Mouse (Mus musculus) stomach, embryonic 15.5 days (tissue): ENCODE results near the gene Gm45711. TPM values are rescaled to one million over a fixed set of nuclear protein-coding genes. Genes with fewer than 3 reads are reported as not detected.
"Not testable (repeated sequence)": the region's sequence is repeated elsewhere in the genome, so short reads cannot be mapped to it uniquely, and the experiment has no call there.

ENCODE experiments used
- ATAC-seq: fragments of 200-750 bp; cut with Nextera tagmentation; 2 replicates; pipeline ENCODE4 v1.8.0; 2017; ENCODE audit warnings: low read depth, moderate number of reproducible peaks, moderate TSS enrichment; ENCODE audit not compliant: insufficient read depth, low FRiP score
- H3K27ac ChIP-seq: fragments of 300-500 bp; sonication (generic); 2 replicates; pipeline ENCODE4 v1.5.1; 2015; ENCODE audit warnings: mild to moderate bottlenecking, inconsistent platforms
- H3K27me3 ChIP-seq: fragments of 300-500 bp; sonication (generic); replicated peaks from 2 replicates; pipeline ENCODE4 v1.6.1; 2015; ENCODE audit warnings: inconsistent platforms
- H3K36me3 ChIP-seq: fragments of 300-500 bp; sonication (generic); 2 replicates; pipeline ENCODE4 v1.6.1; 2015; ENCODE audit warnings: inconsistent platforms
- H3K4me1 ChIP-seq: fragments of 300-500 bp; sonication (generic); 2 replicates; pipeline ENCODE4 v1.6.1; 2015; ENCODE audit warnings: inconsistent platforms
- H3K4me2 ChIP-seq: fragments of 300-500 bp; sonication (generic); 2 replicates; pipeline ENCODE4 v1.6.1; 2015; ENCODE audit warnings: mild to moderate bottlenecking, inconsistent platforms
- H3K4me3 ChIP-seq: fragments of 300-500 bp; sonication (generic); replicated peaks from 2 replicates; pipeline ENCODE4 v1.5.1; 2015; ENCODE audit warnings: inconsistent platforms
- H3K9ac ChIP-seq: fragments of 300-500 bp; sonication (generic); 2 replicates; pipeline ENCODE4 v1.6.1; 2015; ENCODE audit warnings: inconsistent platforms
- H3K9me3 ChIP-seq: fragments of 300-500 bp; sonication (generic); 2 replicates; pipeline ENCODE4 v1.6.1; 2016; ENCODE audit warnings: inconsistent platforms
- WGBS: fragments of 180-500 bp; shearing (Covaris S2); methylation state at CpG from one replicate; pipeline ENCODE4 v1.1.7; 2015; 5-methylcytosine and 5-hydroxymethylcytosine counted together
- polyA plus RNA-seq: library from polyadenylated mRNA; unstranded; fragments of >200 nt; fragmentation: Nextera tagmentation; extraction: Ambion mirVana; gene quantifications from 2 replicates; pipeline ENCODE4 v1.2.1, GENCODE M21; 2015

Gm45711 gene
- polyA plus RNA-seq, result not detected in 2 replicates

- not testable (repeated sequence) for H3K27ac ChIP-seq, H3K9ac ChIP-seq, H3K9me3 ChIP-seq, H3K4me3 ChIP-seq, H3K4me1 ChIP-seq, H3K4me2 ChIP-seq, H3K36me3 ChIP-seq, H3K27me3 ChIP-seq
- peak; percentile 14; the same call in 1 of the 2 replicates for ATAC-seq
- 88% methylated on average over 36 of the region's 36 CpGs for WGBS
Measured at GRCm38 (mm10) chr8:104309441-104310155, at the start of gene Gm45711, which contains the start of gene Cmtm1. Gm45711 (minus strand) TSS chr8:104310081. Cmtm1 (minus strand) TSS chr8:104310145.

GRCm38 (mm10) chr8:104358637-104359036 lies 48.8 kb upstream of the Gm45711 start:
- Histone ChIP-seq H3K4me3 (no peak overlapping the region), H3K4me1 (no peaks in the 10 kb centered on the region), H3K9ac (no peak overlapping the region), H3K9me3 (no peaks in the 10 kb centered on the region), H3K36me3 (peaks cover 12% of the 10 kb centered on the region; the same call in 1 of the 2 replicates), H3K4me2 (no peak overlapping the region), H3K27me3 (no peaks in the 10 kb centered on the region), H3K27ac (no peak overlapping the region)
- 87% methylated on average over 3 of the region's 3 CpGs for WGBS
- no peak for ATAC-seq

- H3K4me2 ChIP-seq, result no peak overlapping the region
- H3K4me1 ChIP-seq, result no peaks in the 10 kb centered on the region
- no peak overlapping the region for H3K27ac ChIP-seq
- ATAC-seq, result no peak
- 89% methylated on average over 10 of the region's 10 CpGs for WGBS
- no peak overlapping the region for H3K4me3 ChIP-seq
- no peaks in the 10 kb centered on the region for H3K27me3 ChIP-seq
- no peaks in the 10 kb centered on the region for H3K9me3 ChIP-seq
- H3K36me3 ChIP-seq, result peaks cover 16% of the 10 kb centered on the region; the same call in 1 of the 2 replicates
- no peak overlapping the region for H3K9ac ChIP-seq
Measured at GRCm38 (mm10) chr8:104354504-104354903, 44.6 kb upstream of the Gm45711 start.

GRCm38 (mm10) chr8:104353186-104353585 lies 43.3 kb upstream of the Gm45711 start:
- H3K4me1 ChIP-seq, result no peaks in the 10 kb centered on the region
- no peak overlapping the region for H3K4me2 ChIP-seq
- H3K9me3 ChIP-seq, result no peaks in the 10 kb centered on the region
- ATAC-seq, result no peak
- H3K36me3 ChIP-seq, result peaks cover 16% of the 10 kb centered on the region; the same call in 1 of the 2 replicates
- H3K27ac ChIP-seq, result no peak overlapping the region
- H3K4me3 ChIP-seq, result no peak overlapping the region
- WGBS, result 64% methylated on average over 5 of the region's 5 CpGs
- no peaks in the 10 kb centered on the region for H3K27me3 ChIP-seq
- H3K9ac ChIP-seq, result no peak overlapping the region

GRCm38 (mm10) chr8:104350047-104350446 lies 40.2 kb upstream of the Gm45711 start:
- Histone ChIP-seq H3K9ac (no peak overlapping the region), H3K4me2 (no peak overlapping the region), H3K4me1 (no peaks in the 10 kb centered on the region), H3K36me3 (peaks cover 25% of the 10 kb centered on the region), H3K9me3 (no peaks in the 10 kb centered on the region), H3K27me3 (no peaks in the 10 kb centered on the region), H3K27ac (no peak overlapping the region), H3K4me3 (no peak overlapping the region)
- 68% methylated on average over 13 of the region's 13 CpGs for WGBS
- ATAC-seq, result no peak

- Histone ChIP-seq H3K36me3 (peaks cover 18% of the 10 kb centered on the region), H3K4me1 (no peaks in the 10 kb centered on the region), H3K4me3 (no peak overlapping the region), H3K27ac (no peak overlapping the region), H3K27me3 (no peaks in the 10 kb centered on the region), H3K9me3 (no peaks in the 10 kb centered on the region), H3K9ac (no peak overlapping the region), H3K4me2 (no peak overlapping the region)
- ATAC-seq, result no peak
- WGBS, result 77% methylated on average over 5 of the region's 5 CpGs
Measured at GRCm38 (mm10) chr8:104348971-104349370, 39.1 kb upstream of the Gm45711 start.

- Histone ChIP-seq H3K4me2 (no peak overlapping the region), H3K4me3 (no peak overlapping the region), H3K9me3 (no peaks in the 10 kb centered on the region), H3K27me3 (no peaks in the 10 kb centered on the region), H3K36me3 (peaks cover 14% of the 10 kb centered on the region), H3K27ac (no peak overlapping the region), H3K4me1 (peaks cover 7% of the 10 kb centered on the region; the same call in 1 of the 2 replicates), H3K9ac (no peak overlapping the region)
- no peak for ATAC-seq
- WGBS, result 63% methylated on average over 12 of the region's 12 CpGs
Measured at GRCm38 (mm10) chr8:104346706-104347105, 36.8 kb upstream of the Gm45711 start.

- 82% methylated on average over 5 of the region's 5 CpGs for WGBS
- Histone ChIP-seq H3K36me3 (peaks cover 14% of the 10 kb centered on the region), H3K27me3 (no peaks in the 10 kb centered on the region), H3K9me3 (no peaks in the 10 kb centered on the region), H3K4me3 (no peak overlapping the region), H3K4me1 (peaks cover 15% of the 10 kb centered on the region; the same call in 1 of the 2 replicates), H3K27ac (no peak overlapping the region), H3K9ac (no peak overlapping the region), H3K4me2 (no peak overlapping the region)
- no peak for ATAC-seq
Measured at GRCm38 (mm10) chr8:104344622-104345021, 34.7 kb upstream of the Gm45711 start.

- Histone ChIP-seq H3K4me3 (no peak overlapping the region), H3K27ac (no peak overlapping the region), H3K4me1 (peaks cover 15% of the 10 kb centered on the region; the same call in 1 of the 2 replicates), H3K9me3 (no peaks in the 10 kb centered on the region), H3K27me3 (no peaks in the 10 kb centered on the region), H3K4me2 (no peak overlapping the region), H3K9ac (no peak overlapping the region), H3K36me3 (peaks cover 14% of the 10 kb centered on the region)
- ATAC-seq, result peak; percentile 50
- WGBS, result 16% methylated on average over 7 of the region's 7 CpGs
Measured at GRCm38 (mm10) chr8:104343957-104344356, 34.1 kb upstream of the Gm45711 start.

GRCm38 (mm10) chr8:104342426-104342825 lies 32.5 kb upstream of the Gm45711 start:
- Histone ChIP-seq H3K9ac (no peak overlapping the region), H3K27ac (no peak overlapping the region), H3K4me2 (no peak overlapping the region), H3K4me3 (no peak overlapping the region), H3K9me3 (no peaks in the 10 kb centered on the region), H3K36me3 (peaks cover 9% of the 10 kb centered on the region), H3K27me3 (no peaks in the 10 kb centered on the region), H3K4me1 (peaks cover 15% of the 10 kb centered on the region; the same call in 1 of the 2 replicates)
- 60% methylated on average over 5 of the region's 5 CpGs for WGBS
- ATAC-seq, result no peak

- WGBS, result 43% methylated on average over 6 of the region's 6 CpGs
- Histone ChIP-seq H3K36me3 (peaks cover 5% of the 10 kb centered on the region; the same call in 1 of the 2 replicates), H3K4me2 (peak overlapping the region; percentile 80), H3K27ac (peak overlapping the region; percentile 90; the same call in 1 of the 2 replicates), H3K4me1 (peaks cover 15% of the 10 kb centered on the region; the same call in 1 of the 2 replicates), H3K9me3 (no peaks in the 10 kb centered on the region), H3K27me3 (no peaks in the 10 kb centered on the region), H3K9ac (no peak overlapping the region), H3K4me3 (peak overlapping the region; percentile 72)
- ATAC-seq, result no peak
Measured at GRCm38 (mm10) chr8:104341678-104342077, 31.8 kb upstream of the Gm45711 start.

GRCm38 (mm10) chr8:104341106-104341561 lies 31.3 kb upstream of the Gm45711 start:
- Histone ChIP-seq H3K9ac (peak overlapping the region; percentile 81), H3K4me3 (peak overlapping the region; percentile 72), H3K36me3 (peaks cover 5% of the 10 kb centered on the region; the same call in 1 of the 2 replicates), H3K27ac (peak overlapping the region; percentile 90), H3K27me3 (no peaks in the 10 kb centered on the region), H3K9me3 (no peaks in the 10 kb centered on the region), H3K4me1 (peaks cover 15% of the 10 kb centered on the region; the same call in 1 of the 2 replicates), H3K4me2 (peak overlapping the region; percentile 80)
- ATAC-seq, result peak; percentile 63
- 0% methylated on average over 24 of the region's 24 CpGs for WGBS
